Mouse (Mus musculus): ENCODE data around the gene Cttnbp2.

Gene Cttnbp2

DNA sequence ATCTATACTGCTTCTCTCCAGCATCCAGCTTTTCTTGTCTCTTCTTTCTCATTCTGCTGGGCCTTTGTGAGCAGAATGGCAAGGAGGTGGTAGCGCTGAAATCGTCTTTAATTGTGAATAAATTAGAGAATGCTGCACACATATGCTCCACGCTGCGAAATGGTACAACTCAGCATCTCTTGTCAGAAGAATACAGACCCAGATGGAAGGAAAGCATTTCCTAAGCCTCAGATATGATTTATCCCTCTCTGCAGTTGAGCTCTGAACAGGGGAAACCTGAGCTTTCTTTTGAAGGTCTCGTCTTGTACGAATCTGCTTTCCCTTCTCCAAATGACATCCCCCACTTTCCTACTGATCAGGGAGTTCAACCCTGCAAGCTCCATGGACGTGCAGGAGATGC, 48.4 kb downstream of the Cttnbp2 start:
- DNase-seq, result no peak

DNA sequence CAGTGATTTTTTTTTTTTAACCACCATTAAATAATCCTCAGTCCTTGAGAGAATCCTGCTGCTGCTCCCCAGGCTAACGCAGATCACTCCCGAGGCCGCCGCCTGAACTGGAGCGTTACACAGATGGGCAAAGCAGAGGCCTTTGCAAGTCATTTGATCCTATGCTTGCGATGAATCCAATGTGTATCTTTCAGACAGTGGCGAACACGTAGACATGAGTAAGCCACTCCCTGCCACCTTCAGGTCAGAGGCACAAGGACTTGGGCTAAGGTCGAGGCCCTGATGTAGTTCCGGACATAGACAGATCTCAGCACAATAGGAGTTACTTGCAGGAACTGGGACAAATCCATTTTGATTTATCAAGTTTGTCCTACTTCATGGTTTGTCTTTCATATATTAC, 49.0 kb downstream of the Cttnbp2 start:
- no peak for DNase-seq

DNA sequence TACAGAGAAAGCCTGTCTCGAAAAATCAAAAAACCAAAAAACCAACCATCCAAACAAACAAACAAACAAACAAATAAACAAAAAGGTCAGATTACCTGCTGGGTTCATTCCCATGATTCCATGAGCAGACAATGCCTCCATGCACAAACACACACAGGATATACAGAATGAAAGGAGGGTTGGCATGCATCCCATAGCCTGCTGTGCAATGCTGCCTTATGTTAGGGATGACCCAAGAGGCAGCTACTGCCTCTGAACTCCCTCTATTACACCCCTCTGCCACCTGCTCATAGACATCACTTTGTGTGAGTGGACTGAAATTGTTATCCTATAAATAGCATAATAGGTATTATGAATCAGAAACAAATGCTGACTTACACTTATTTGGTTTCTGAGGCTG, 55.0 kb downstream of the Cttnbp2 start:
- DNase-seq, result no peak

DNA sequence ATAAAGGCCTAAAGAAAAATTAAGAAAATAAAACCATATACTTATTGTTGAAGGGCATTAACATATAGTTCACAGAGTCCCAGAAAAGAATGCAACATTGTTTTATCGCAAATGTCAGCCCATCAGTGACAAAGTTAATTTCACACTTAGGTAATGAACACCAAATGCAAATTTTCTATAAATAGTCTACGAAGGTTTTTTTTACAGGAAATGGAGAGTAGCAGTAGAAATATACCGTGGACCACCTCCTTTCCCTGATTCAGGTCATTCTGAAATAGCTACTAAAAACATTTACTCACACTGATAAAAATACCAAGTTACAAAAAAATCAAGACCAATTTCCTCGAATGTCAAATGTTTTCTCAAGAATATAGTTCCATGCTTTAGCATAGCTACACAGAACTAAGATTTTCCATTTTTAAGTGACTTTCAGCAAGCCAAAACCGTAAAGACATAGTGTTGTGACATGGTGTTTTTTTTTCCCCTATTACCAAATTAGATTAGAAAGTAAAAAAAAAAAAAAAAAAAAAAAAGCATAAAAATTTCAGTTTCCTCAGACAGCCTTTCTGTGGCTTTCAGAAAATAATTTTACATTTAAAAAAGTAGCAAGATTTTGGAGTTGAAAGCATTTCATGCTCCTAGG, 64.0 kb downstream of the Cttnbp2 start:
- DNase-seq, result no peak

DNA sequence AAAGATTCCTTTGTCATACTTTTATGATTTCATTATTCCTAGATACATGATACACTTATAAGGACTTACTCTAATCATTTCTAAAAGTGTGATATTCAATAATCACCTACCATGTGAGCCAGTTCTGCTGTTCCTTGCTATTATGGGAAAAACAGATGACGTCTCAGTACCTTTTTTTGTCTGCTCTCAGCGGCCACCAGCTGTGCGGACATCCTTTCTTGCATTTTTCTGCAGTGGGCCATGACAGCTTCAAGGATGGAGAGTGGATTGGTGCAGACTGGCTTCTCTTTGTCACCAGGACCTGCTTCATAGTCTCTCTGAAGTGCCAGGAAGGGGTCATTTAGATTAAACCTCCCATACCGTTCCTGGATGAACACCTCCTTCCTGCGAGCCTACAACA, 66.6 kb downstream of the Cttnbp2 start:
- no peak for DNase-seq

DNA sequence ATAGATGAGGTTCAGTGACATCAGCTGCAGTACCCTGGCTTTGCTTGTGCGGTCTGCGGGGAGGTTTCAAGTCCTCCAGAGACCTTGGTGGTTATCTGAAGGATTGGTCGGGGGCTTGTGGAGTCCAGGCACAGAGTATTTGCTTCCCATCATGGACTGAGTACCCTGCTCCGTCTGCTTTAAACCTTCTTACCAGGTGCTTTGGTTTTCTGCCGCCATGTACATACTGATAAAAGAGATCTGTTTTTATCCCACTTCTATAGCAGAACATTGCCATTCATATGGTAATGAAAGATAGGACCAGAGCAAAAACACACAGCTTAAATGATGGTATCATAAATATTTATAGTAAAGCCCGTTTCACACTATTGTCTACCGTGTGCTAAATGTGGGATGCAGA, 67.7 kb downstream of the Cttnbp2 start:
- DNase-seq, result no peak

DNA sequence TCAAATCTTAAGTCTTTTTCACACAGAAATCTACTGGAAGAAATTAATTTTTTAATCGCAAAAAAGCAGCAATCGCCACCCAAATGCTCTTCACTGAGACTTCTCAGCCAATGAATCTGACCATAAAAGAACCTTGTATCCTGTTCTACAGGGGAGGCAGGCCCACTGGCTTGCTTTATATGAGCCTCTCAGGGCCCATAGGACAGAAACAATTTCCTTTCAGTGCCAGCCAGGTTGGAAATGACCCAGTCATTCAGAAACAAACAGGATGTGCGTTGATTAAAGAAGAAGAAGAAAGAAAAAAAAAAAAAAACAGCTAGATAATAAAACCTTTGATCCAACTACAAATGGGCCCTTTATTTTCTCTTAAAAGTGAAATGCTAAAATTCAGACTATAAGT, 68.3 kb downstream of the Cttnbp2 start:
- no peak for DNase-seq

DNA sequence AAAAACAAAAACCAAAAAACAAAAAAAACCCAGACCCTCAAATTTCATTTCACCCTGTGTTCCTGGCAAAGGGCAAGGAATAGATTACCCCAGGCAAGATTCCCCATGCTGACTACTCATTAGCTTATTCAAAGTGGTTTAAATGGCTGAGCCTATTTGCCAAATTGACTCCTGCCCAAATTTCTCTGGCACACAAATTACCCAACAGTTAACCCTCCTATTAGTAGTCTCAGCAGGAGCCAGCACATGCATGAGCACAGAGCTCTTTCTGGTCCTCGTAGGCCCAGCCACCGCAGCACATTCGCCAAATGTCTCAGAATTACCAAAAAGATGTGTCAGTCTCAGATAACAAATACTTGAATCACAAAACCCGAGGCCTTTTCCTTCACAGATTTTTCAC, 68.9 kb downstream of the Cttnbp2 start:
- DNase-seq, result no peak

DNA sequence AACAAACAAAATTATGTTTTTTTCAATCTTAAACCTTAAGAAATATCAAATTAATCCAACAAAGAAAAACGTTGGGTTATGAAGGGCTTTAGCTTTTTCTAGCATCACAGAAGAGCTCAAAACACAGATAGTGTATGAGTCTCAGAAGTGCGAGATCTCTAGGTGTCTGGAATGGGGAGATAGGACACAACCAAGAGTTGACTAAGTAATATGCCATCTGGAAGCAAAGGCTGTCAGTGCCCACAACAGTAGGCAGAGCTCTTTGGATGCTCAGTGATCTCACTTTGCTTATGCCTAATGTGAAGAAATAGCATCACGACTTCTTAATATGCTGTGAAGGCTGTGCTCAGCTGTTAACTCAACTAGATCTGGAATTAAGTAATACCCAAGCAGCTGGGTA, 72.3 kb downstream of the Cttnbp2 start:
- DNase-seq, result no peak

DNA sequence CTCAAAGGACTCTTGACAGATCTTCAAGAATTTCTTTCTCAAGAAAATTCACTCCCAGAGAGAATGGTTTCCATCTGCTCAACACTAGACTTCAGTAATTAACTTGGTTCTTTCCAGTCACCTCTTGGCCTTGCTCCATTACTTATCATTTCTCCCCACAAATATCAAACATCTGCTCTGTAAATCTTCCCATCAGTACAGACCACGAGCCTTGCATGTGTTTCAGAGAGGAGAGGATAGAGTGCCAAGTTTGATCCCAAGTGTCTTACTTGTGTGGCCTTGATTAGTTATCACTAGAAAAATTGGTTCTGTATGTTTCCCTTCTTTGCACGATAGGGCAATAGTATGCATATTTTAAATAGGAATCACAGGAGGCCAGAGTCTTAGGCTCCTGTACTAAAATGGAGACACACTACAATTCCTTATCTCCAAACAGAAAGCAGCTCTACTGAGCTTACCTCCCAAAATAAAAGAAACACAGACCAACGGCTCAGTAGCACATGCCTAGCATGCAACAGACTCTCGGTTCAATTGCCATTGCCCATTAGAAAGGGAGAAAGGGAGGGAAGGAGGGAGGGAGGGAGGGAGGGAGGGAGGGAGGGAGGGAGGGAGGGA, 73.6 kb downstream of the Cttnbp2 start:
- no peak for DNase-seq

DNA sequence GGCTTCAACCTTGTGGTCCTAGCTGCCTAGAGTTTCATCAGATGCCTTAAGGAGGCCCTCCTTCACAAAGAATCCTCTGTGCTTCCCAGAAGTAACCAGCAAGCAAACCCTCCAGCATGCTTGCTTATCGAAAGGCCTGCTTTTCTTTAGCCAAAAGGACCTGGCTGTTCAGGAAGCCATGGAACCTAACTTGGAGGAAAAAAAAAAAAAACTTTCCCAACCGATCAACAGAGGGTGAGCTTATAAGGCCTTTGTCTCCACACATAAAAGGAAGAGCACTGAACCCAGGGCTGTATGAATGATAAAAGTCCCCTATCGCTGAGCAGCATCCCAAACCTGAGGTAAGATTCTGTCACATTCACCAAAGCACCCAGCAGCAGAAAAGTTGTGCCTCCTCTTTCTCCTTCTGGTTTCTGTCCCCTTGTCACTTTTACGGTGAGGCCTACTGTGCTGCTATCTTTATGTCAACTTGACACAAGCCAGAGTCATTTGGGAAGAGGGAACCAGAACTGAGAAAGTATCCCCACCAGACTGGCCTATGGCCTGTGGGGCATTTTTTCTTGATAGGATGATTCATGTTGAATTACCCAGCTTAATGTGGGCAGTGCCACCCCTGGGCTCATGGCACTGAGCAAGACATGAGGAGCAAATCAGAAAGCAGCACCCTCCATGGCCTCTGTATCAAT, 78.4 kb downstream of the Cttnbp2 start:
- no peak for DNase-seq

DNA sequence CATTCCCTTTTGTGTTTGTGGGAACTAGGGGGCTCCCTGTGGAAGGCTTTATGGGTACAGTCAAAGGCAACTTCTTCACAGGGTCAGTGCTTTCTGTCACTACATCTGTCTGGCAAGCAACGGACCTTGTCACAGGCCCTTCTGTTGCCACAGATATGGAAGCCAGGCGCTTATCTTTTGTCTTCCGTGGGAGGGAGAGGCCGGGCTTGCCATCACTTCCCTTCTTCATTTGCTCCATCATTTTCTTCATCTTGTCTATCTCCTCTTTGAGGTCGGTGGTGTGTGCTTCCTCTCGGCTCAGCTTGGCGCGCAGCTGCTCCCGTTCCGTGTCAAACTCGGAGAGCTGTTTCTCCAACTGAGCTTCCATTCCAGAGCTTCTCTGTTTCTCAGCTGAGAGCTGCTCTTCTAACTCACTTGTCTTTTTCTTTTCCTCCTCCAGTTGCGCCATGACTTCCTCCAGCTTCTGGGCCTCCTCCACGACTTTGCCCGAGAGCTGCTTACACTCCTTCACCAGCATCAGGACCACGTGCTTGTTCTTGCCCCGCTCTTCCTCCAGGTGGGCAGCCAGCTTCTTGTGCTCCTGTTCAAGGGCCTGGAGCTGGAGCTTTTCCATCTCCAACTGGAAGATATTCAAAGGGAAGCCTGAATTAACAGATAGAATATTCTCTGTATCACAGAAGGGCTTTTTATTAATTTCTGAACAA, 79.7 kb downstream of the Cttnbp2 start:
- no peak for DNase-seq

DNA sequence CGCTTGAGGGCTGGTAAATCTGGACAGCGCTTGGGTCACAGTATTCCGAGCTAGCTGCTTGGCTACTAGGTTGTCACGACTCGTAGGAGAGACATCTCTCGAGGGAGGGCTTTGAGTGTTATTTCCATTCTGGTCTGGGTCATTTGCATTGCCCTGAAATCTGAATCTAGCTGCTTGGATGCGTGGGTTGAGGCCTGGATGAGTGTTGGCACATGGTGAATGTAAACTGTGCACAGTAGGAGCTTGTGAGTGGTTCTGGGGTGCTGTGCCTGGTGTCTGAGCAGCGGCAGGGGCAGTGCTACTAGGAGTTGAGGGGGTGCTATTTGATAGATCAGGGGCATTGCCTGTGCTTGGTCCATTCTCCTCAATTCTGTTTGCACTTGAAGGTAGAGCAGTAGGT, 80.3 kb downstream of the Cttnbp2 start:
- no peak for DNase-seq

DNA sequence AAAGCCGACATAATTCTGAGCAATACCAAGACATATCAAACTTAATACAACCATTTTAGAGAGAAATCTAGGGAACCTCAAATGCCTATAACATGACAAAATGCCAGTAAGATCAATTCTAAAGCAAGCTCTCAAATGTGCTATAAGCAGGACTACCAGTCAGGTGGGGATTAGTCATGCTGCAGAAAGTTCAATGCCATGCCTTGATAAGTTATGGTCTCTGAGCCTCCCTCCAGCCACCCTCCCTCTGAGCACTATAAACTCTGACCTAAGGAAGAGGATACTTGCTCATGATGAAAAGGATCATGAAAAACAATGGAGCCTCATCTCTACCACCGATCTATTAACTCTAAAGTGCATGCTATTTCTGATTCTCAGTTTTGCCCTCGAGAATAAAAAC, 82.3 kb downstream of the Cttnbp2 start:
- no peak for DNase-seq

DNA sequence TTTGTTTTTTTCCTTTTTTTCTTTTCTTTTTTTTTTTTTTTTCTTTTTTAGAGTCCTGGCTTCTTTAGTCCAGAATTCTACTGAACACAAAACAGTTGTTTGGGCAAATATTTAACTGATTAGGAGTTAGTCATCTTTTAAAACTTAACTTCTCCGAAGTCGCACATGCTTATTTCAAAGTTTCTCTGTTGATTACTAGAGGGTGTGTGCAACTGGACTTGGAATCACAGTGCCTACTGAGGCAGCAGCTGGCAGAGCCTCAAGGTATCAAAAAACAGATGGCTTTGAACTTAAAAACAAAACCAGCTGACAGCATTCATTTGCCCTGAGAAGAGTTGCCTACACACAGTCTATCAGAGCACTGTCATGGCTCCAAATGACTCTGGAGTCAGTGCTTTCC, 82.8 kb downstream of the Cttnbp2 start:
- DNase-seq, result no peak

DNA sequence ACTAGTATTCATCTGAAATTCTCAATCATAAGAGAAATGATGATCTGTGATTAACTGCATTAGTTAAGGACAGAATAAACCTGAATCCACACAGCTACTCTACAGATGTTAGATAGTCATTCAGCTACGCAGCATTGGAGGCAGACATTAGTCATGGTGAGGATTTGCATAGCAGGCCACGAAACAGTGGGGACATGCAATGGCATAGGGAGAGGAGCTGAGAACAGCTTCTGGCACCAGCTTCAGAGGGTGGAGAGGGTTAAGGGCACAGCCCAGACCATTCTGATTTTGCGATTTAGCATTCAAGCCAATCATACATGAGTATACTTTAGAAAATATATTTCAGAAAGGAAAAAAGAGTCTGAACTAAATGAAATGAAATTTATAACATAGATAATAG, 84.6 kb downstream of the Cttnbp2 start:
- DNase-seq, result no peak

DNA sequence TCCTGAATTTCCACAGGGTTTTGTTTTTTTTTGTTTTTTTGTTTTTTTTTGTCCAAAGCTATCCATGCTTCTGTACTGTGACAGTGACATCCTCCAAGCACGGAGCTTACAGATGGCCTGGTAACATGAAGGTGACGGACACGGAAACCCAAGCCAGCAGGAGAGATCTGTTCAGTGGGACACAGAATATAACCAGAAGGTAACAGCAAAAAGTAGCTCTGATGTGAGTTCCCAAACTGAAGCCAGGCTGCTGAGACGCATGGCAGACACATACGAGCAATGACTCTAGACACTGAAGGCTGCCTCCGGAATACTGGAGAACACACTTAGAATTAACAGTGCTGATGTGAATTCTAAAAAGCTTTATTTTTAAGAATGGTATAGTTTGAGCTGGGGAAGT, 89.8 kb downstream of the Cttnbp2 start:
- DNase-seq, result no peak

DNA sequence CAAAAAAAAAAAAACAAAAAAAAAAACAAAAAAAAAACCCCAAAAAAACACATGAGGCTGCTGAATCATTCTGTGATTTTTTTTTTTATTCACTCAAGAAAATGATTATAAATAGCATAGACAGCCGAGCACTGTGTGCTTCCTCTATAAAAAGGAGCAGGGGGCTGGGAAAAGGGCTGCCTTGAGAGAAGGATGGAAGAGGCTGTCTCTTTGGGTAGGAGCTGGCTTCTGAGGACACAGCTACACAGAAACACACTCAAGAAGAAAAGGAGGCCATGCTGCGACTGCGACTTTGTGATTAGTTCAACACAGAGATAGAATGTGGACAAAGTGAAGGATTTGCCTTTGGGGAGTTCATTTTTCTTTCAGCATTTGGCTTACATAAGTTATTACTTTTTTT, 90.3 kb downstream of the Cttnbp2 start:
- no peak for DNase-seq

DNA sequence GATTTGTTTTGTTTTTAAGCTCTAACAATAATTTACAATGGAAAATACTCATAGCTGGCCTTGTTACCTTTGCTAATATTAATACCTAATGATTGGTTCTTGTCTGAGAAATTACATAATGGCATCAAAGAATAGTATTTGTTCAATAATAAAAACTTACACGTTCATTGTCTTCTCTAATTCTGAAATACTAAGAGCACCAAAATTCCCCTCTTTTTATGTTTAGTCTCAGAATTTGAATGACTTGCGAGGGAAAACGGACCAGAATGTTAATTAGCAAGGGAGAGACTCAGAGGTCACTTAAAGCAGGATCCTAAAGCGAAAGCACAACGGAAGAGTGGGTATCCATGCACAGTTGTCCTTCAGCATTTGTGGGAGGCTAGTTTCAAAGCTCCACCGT, 91.5 kb downstream of the Cttnbp2 start:
- no peak for DNase-seq

DNA sequence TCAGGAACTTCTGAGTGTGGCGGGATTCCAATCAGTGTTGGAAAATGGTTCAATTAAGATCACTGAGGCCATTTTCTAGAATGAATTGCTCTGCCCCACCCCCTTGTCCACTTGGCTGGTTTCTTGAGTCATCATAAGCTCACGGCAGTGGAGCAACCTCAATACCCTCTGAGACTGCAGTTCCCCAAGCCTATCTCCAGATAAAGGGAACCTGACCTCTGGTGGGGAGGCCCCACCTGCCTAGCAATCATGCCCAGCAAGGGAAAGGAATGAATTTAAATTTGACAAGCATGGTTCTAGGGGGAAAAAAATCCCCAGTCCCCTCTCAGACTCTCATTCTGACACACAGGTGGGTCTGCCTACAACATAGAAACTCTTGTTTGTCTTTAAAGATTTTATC, 93.1 kb downstream of the Cttnbp2 start:
- no peak for DNase-seq

DNA sequence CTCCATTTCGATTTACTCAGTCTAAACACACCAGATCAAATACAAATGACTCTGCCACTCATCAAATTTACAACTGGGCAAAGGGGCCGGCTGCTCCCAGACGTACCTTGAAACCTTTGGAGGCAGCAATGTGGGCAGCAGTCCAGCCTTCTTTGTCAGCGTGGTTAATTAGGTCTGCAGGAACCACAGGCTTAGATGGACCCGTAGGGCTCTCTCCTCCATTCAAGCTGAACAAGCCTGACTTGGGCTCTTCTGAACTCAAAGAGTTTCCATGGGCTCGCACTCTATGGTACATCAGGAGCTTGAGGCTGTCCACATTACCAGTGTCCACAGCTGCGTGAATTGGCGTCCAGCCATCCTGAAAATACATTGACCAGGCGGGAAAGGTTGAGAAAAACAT, 94.0 kb downstream of the Cttnbp2 start:
- no peak for DNase-seq

DNA sequence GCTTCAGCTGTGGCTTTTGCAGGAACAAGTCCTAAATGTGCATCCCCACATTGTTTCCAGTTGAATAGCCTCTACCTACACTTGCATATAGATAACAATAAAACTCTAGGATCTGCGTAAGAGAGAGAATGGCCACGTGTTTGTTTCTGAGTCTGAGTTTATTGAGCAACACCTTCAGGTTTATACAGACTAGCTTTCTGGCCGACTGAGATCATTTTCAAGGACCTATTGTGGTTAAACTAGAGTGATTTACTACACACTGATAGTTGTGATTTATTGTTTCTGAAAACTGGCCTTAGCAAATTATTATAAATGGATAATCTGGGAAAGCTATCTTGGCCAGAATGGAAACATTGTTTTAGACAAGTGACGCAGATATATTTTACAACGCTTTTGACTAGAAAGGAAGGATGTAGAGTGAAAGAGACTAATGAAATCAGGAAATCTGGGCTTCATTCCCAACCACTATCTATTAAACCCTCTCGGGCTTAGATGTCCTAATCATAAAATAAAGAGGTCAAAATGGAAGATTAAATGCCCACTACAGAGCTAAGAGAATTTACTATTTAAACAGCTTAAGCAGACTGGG, 96.7 kb downstream of the Cttnbp2 start:
- no peak for DNase-seq

DNA sequence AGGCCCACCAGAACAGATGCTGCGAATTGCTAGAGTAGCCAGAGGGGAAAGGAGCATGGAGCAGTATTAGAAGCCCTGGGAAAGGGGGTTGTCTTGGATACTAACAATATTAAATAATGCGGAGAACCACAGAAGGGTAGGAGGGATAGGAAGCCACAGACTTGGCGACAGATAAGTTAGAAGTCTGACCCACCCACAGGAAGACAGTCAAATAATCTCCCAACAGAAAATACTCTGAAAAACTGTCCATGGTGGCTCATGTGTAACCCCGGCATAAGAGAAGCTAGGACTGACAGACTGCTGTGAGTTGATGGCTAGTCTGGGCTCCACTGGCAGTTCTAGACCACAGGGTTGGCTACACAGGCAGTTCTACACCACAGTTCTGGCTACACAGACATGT, 98.7 kb downstream of the Cttnbp2 start:
- no peak for DNase-seq

Data from lung, postnatal 4 days (tissue).